ENCODE assay signal across 9 mouse cellular contexts in the genomic region with DNA sequence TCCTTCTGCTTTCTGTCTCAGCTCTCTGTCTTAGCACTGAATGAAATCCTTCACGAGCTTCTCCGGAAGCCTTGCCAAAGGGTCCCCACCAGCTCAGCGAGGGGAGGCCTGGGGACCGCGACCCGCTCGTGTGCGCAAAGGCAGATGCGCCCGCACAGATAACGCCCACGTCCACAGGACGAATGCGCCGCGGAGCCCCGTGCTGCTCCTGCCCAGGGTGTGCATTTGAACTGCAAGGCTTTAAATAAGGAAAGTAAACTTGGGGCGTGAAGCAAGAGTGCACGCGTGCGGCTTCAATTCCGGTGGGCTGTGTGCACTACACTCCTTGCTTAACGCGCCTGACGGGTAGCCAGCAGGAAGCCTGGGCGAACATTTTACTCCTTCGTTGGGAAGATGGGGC. TPM values are rescaled to one million over a fixed set of nuclear protein-coding genes. Genes with fewer than 3 reads are reported as not detected.
DNase-seq lines count a peak whose midpoint lies in the region; ATAC-seq and TF ChIP-seq lines count a peak whose summit lies in the region.
"Had no signal": no experiment of that assay in that cellular context is flagged by ENCODE, and none has a peak within 500 bp of the region (broad histone marks: within the 10 kb centered on the region; RNA-seq: fewer than 3 reads in every experiment).

No protein-coding gene starts in this region.

- H3K27ac ChIP-seq in heart, embryonic 13.5 days (replicated peaks) = no peak overlapping the region
- no peak overlapping the region for H3K27ac ChIP-seq in limb, embryonic 14.5 days (replicated peaks; ENCODE audit: low read depth, low read length)
- no peak overlapping the region for H3K27ac ChIP-seq in stomach, embryonic 14.5 days (ENCODE audit: low read length)

- H3K9ac ChIP-seq in heart, embryonic 13.5 days = peak overlapping the region; percentile 62; the same call in 1 of the 2 replicates
- no peak overlapping the region for H3K9ac ChIP-seq in limb, embryonic 14.5 days (ENCODE audit: low read depth, low read length, severe bottlenecking)
- H3K9ac ChIP-seq in stomach, embryonic 14.5 days (replicated peaks; ENCODE audit: low read depth, low read length) = no peak overlapping the region

- H3K9me3 ChIP-seq in heart, embryonic 13.5 days = no peaks in the 10 kb centered on the region
- no peaks in the 10 kb centered on the region for H3K9me3 ChIP-seq in limb, embryonic 14.5 days (ENCODE audit: control insufficient read depth, low read length)
- no peaks in the 10 kb centered on the region for H3K9me3 ChIP-seq in stomach, embryonic 14.5 days (ENCODE audit: control insufficient read depth, low read depth, low read length)

- no peak for ATAC-seq in heart, embryonic 13.5 days (ENCODE audit: extremely low read depth, insufficient number of reproducible peaks, low FRiP score, low TSS enrichment)
- no peak for ATAC-seq in limb, embryonic 14.5 days (ENCODE audit: low FRiP score, low read depth)
- ATAC-seq in stomach, embryonic 14.5 days (ENCODE audit: insufficient number of reproducible peaks, insufficient read depth, low FRiP score, low read depth) = no peak

- H3K36me3 ChIP-seq in heart, embryonic 13.5 days = peaks cover 6% of the 10 kb centered on the region
- no peaks in the 10 kb centered on the region for H3K36me3 ChIP-seq in limb, embryonic 14.5 days (ENCODE audit: control insufficient read depth, insufficient read depth, low read length)
- H3K36me3 ChIP-seq in stomach, embryonic 14.5 days (ENCODE audit: control insufficient read depth, insufficient read depth, low read length) = no peaks in the 10 kb centered on the region

- DNase-seq in gastrocnemius, postnatal 10 days = peak; percentile 12
- no peak for DNase-seq in gastrocnemius, postnatal 14 days
- DNase-seq in R1 (ENCODE audit: low read depth, low spot score) = peak; percentile 55
- DNase-seq in limb, embryonic 14.5 days (ENCODE audit: low spot score) = no peak
- no peak for DNase-seq in urinary bladder, postnatal 10 days (ENCODE audit: low spot score)
- no peak for DNase-seq in adrenal gland, postnatal 36 days

- H3K4me2 ChIP-seq in heart, embryonic 13.5 days = peak overlapping the region; percentile 96
- peak overlapping the region; percentile 97 for H3K4me2 ChIP-seq in limb, embryonic 14.5 days (replicated peaks; ENCODE audit: low read depth, low read length, severe bottlenecking)
- peak overlapping the region; percentile 97 for H3K4me2 ChIP-seq in stomach, embryonic 14.5 days (replicated peaks; ENCODE audit: low read depth, low read length)

- H3K27me3 ChIP-seq in heart, embryonic 13.5 days (replicated peaks) = peaks cover 55% of the 10 kb centered on the region
- peaks cover 28% of the 10 kb centered on the region for H3K27me3 ChIP-seq in limb, embryonic 14.5 days (ENCODE audit: control insufficient read depth, insufficient read depth, low read length)
- H3K27me3 ChIP-seq in stomach, embryonic 14.5 days (ENCODE audit: control insufficient read depth, insufficient read depth, low read length) = peaks cover 13% of the 10 kb centered on the region

- TF ChIP-seq POLR2A in limb, embryonic 14.5 days (IDR thresholded peaks at IDR 0.05; ENCODE audit: borderline replicate concordance, extremely low read depth, insufficient read depth, insufficient read length) = no peak

- intact Hi-C loops in gastrocnemius, postnatal 14 days (cut with DNase I; ENCODE audit: low total_unique reads) = no loop called here

- H3K4me1 ChIP-seq in heart, embryonic 13.5 days = peaks cover 23% of the 10 kb centered on the region
- H3K4me1 ChIP-seq in limb, embryonic 14.5 days (ENCODE audit: control insufficient read depth, insufficient read depth, low read length) = peaks cover 7% of the 10 kb centered on the region
- H3K4me1 ChIP-seq in stomach, embryonic 14.5 days (ENCODE audit: control insufficient read depth, insufficient read depth, low read length) = peaks cover 8% of the 10 kb centered on the region; the same call in 1 of the 2 replicates

- under 1% methylated on average over 27 of the region's 27 CpGs for WGBS in heart, embryonic 13.5 days
- WGBS in limb, embryonic 14.5 days = under 1% methylated on average over 27 of the region's 27 CpGs
- WGBS in stomach, embryonic 14.5 days = under 1% methylated on average over 27 of the region's 27 CpGs

- H3K4me3 ChIP-seq in heart, embryonic 13.5 days = peak overlapping the region; percentile 82
- H3K4me3 ChIP-seq in limb, embryonic 14.5 days (replicated peaks; ENCODE audit: low read length) = peak overlapping the region; percentile 69
- peak overlapping the region; percentile 61 for H3K4me3 ChIP-seq in stomach, embryonic 14.5 days (ENCODE audit: low read depth, low read length)

RNA-seq across cellular contexts. Expression of a gene that starts 1.5 kb away (rescaled TPM):
- 1 to 10 TPM in 1 of 2 experiments, under 1 TPM in 1; 0.52 to 2.8 TPM for total RNA-seq in gastrocnemius, postnatal 10 days (2021)
- 1 to 10 TPM; 1.8 to 2.3 TPM for total RNA-seq in gastrocnemius, postnatal 14 days (2021)
- 12.3 and 16.2 TPM in 2 replicates for polyA plus RNA-seq in heart, embryonic 13.5 days (2015; fragmentation: Nextera tagmentation; extraction: Ambion mirVana)
- polyA plus RNA-seq in limb, embryonic 14.5 days (2012; rRNA removed) = 10.6 and 12.3 TPM in 2 replicates
- polyA plus RNA-seq in limb, embryonic 14.5 days (2014; fragmentation: Nextera tagmentation; extraction: Ambion mirVana) = 16.7 and 23.1 TPM in 2 replicates
- 31.4 and 36.3 TPM in 2 replicates for polyA plus RNA-seq in stomach, embryonic 14.5 days (2014; fragmentation: Nextera tagmentation; extraction: Ambion mirVana)
- total RNA-seq in adrenal gland, postnatal 36 days (2021) = 10 to 100 TPM; 11.2 to 12.8 TPM

RNA-seq across cellular contexts. Expression of a gene that starts 7.8 kb away (rescaled TPM):
- total RNA-seq in gastrocnemius, postnatal 10 days (2021) = under 1 TPM; 0.16 to 0.50 TPM
- total RNA-seq in gastrocnemius, postnatal 14 days (2021) = under 1 TPM; 0.29 to 0.47 TPM
- polyA plus RNA-seq in heart, embryonic 13.5 days (2015; fragmentation: Nextera tagmentation; extraction: Ambion mirVana) = 2.9 and 3.5 TPM in 2 replicates
- polyA plus RNA-seq in limb, embryonic 14.5 days (2012; rRNA removed) = 5.5 and 6.2 TPM in 2 replicates
- polyA plus RNA-seq in limb, embryonic 14.5 days (2014; fragmentation: Nextera tagmentation; extraction: Ambion mirVana) = 7.3 and 8.5 TPM in 2 replicates
- polyA plus RNA-seq in stomach, embryonic 14.5 days (2014; fragmentation: Nextera tagmentation; extraction: Ambion mirVana) = 11.3 and 12.5 TPM in 2 replicates
- total RNA-seq in adrenal gland, postnatal 36 days (2021) = 1 to 10 TPM in 1 of 2 experiments, under 1 TPM in 1; 0.46 to 1.9 TPM
- total RNA-seq: gastrocnemius, postnatal 36 days had no signal

RNA-seq across cellular contexts. Expression of a gene that starts 7.8 kb away (rescaled TPM):
- under 1 TPM; 0.21 to 0.43 TPM for total RNA-seq in gastrocnemius, postnatal 10 days (2021)
- total RNA-seq in gastrocnemius, postnatal 14 days (2021) = not detected
- polyA plus RNA-seq in heart, embryonic 13.5 days (2015; fragmentation: Nextera tagmentation; extraction: Ambion mirVana) = 0.25 and 0.50 TPM in 2 replicates
- 0.85 and 1.3 TPM in 2 replicates for polyA plus RNA-seq in limb, embryonic 14.5 days (2012; rRNA removed)
- polyA plus RNA-seq in limb, embryonic 14.5 days (2014; fragmentation: Nextera tagmentation; extraction: Ambion mirVana) = 0.68 and 1.2 TPM in 2 replicates
- polyA plus RNA-seq in stomach, embryonic 14.5 days (2014; fragmentation: Nextera tagmentation; extraction: Ambion mirVana) = 0.78 and 1.1 TPM in 2 replicates
- total RNA-seq in adrenal gland, postnatal 36 days (2021) = under 1 TPM in 1 of 2 experiments, not detected in 1; 0.46 TPM
- total RNA-seq: gastrocnemius, postnatal 36 days had no signal

Comparison
In these comparisons a context has a peak if more than half of its experiments do, and no peak if none do; other contexts are left out.
1. DNase-seq: peak in gastrocnemius, postnatal 10 days (single experiment) and R1 (single experiment); none in gastrocnemius, postnatal 14 days (single experiment), limb, embryonic 14.5 days (single experiment), urinary bladder, postnatal 10 days (single experiment) and adrenal gland, postnatal 36 days (0 of 2).
2. Peak in every context shown above with its lines, with median percentiles within 50 percentile points of each other: H3K4me2 ChIP-seq and H3K4me3 ChIP-seq.